Mouse (Mus musculus) embryonic facial prominence, embryonic 11.5 days (tissue): ENCODE measurements around the gene Clcn2. TPM values are rescaled to one million over a fixed set of nuclear protein-coding genes. Genes with fewer than 3 reads are reported as not detected.
A peak's percentile ranks its signal among the peaks of the same experiment; 100 is the strongest.

ENCODE experiments used
- ATAC-seq: fragments of 200-750 bp; cut with Nextera tagmentation; replicated peaks from 2 replicates; pipeline ENCODE4 v1.8.0; 2017; ENCODE audit warnings: low read depth; ENCODE audit not compliant: insufficient number of reproducible peaks, low FRiP score, low TSS enrichment
- DNase-seq: peaks from one replicate; pipeline ENCODE4 v3.0.0-alpha.2; 2015; ENCODE audit warnings: low spot score
- H3K27ac ChIP-seq: fragments of 300-500 bp; sonication (generic); replicated peaks from 2 replicates; pipeline ENCODE4 v1.5.1; 2014; ENCODE audit warnings: mild to moderate bottlenecking, low read depth, low read length, control low read depth
- H3K27me3 ChIP-seq: fragments of 300-500 bp; sonication (generic); 2 replicates; pipeline ENCODE4 v1.6.1; 2014; ENCODE audit warnings: mild to moderate bottlenecking, low read length, moderate library complexity, mixed read lengths; ENCODE audit not compliant: control insufficient read depth, insufficient read depth
- H3K36me3 ChIP-seq: fragments of 300-500 bp; sonication (generic); replicated peaks from 2 replicates; pipeline ENCODE4 v1.6.1; 2014; ENCODE audit warnings: low read depth, mild to moderate bottlenecking, low read length, moderate library complexity, mixed read lengths; ENCODE audit not compliant: control insufficient read depth, insufficient read depth
- H3K4me1 ChIP-seq: fragments of 300-500 bp; sonication (generic); 2 replicates; pipeline ENCODE4 v1.6.1; 2014; ENCODE audit warnings: low read length, mixed read lengths; ENCODE audit not compliant: control insufficient read depth, insufficient read depth
- H3K4me2 ChIP-seq: fragments of 300-500 bp; sonication (generic); 2 replicates; pipeline ENCODE4 v1.6.1; 2014; ENCODE audit warnings: low read depth, mild to moderate bottlenecking, control low read depth, low read length, moderate library complexity
- H3K4me3 ChIP-seq: fragments of 300-500 bp; sonication (generic); 2 replicates; pipeline ENCODE4 v1.5.1; 2014; ENCODE audit warnings: low read depth, low read length, control low read depth
- H3K9ac ChIP-seq: fragments of 300-500 bp; sonication (generic); replicated peaks from 2 replicates; pipeline ENCODE4 v1.6.1; 2014; ENCODE audit warnings: mild to moderate bottlenecking, control low read depth, low read length
- H3K9me3 ChIP-seq: fragments of 300-500 bp; sonication (generic); replicated peaks from 2 replicates; pipeline ENCODE4 v1.6.1; 2016; ENCODE audit warnings: mild to moderate bottlenecking, low read length, inconsistent platforms, mixed read lengths; ENCODE audit not compliant: control insufficient read depth
- WGBS: fragments of 180-500 bp; shearing (Covaris S2); extraction: QIAGEN DNeasy Blood & Tissue Kit; methylation state at CpG from one replicate; pipeline ENCODE4 v1.1.7; 2014; 5-methylcytosine and 5-hydroxymethylcytosine counted together
- polyA plus RNA-seq: library from polyadenylated mRNA; unstranded; fragments of >200 nt; fragmentation: Nextera tagmentation; extraction: Ambion mirVana; gene quantifications from 2 replicates; pipeline ENCODE4 v1.2.1, GENCODE M21; 2014

Clcn2 gene
- polyA plus RNA-seq, 1 experiment from 2014 or later: 13.0 TPM

DNA sequence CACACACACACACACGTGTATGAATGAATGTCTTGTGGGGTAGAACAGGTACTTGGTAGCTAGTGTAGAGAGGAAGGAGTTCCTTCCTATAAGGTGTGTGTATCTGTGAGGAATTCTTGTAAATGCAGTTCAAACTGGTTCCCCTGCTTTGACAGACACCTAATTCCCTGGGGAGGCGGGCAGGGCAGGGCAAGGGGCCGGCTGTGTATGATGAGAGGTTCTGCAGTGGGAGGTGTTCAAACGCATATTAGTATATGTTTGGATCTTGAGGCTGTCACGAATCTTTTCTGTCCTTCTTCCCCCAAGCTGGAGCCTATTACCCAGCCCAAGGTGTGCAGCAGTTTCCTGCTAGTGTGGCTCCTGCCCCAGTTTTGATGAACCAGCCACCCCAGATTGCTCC is 40.2 kb downstream of the Clcn2 start:
- H3K9me3 ChIP-seq: no peaks in the 10 kb centered on the region
- H3K27me3 ChIP-seq: no peaks in the 10 kb centered on the region
- ATAC-seq: no peak
- H3K27ac ChIP-seq: no peak overlapping the region
- peaks cover 33% of the 10 kb centered on the region for H3K36me3 ChIP-seq
- no peak overlapping the region for H3K9ac ChIP-seq
- DNase-seq: no peak
- no peak overlapping the region for H3K4me2 ChIP-seq
- peaks cover 7% of the 10 kb centered on the region for H3K4me1 ChIP-seq
- whole genome bisulfite sequencing: 86% methylated on average over 5 of the region's 5 CpGs
- H3K4me3 ChIP-seq: no peak overlapping the region

DNA sequence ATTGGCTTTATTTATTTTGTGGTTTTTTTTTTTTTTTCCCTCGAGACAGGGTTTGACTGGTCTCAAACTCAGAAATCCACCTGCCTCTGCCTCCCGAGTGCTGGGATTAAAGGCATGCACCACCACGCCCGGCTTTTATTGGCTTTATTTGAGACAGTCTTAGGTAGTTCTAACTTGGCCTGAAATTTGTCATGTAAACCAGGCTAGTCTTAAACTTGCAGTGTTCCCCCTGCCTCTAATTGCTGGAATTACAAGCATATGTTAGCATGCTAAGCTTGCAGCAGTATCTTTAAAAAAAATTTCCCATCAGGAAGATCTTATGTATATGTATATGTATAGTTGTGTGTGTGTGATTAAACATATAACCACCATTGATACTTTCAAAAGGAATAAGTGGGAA is 40.8 kb downstream of the Clcn2 start:
- no peak overlapping the region for H3K4me2 ChIP-seq
- peaks cover 7% of the 10 kb centered on the region for H3K4me1 ChIP-seq
- DNase-seq (peak; percentile 22), ATAC-seq (no peak)
- H3K9me3 ChIP-seq: no peaks in the 10 kb centered on the region
- H3K4me3 ChIP-seq: no peak overlapping the region
- H3K27me3 ChIP-seq: no peaks in the 10 kb centered on the region
- peaks cover 26% of the 10 kb centered on the region for H3K36me3 ChIP-seq
- no peak overlapping the region for H3K27ac ChIP-seq
- no peak overlapping the region for H3K9ac ChIP-seq
- 86% methylated on average over 4 of the region's 4 CpGs for WGBS

GRCm38 (mm10) chr16:20675213-20675612 is 42.3 kb downstream of the Clcn2 start:
- H3K27ac ChIP-seq: no peak overlapping the region
- no peak overlapping the region for H3K4me2 ChIP-seq
- DNase-seq: no peak
- ATAC-seq: no peak
- peaks cover 7% of the 10 kb centered on the region for H3K4me1 ChIP-seq
- H3K9me3 ChIP-seq: no peaks in the 10 kb centered on the region
- no peak overlapping the region for H3K4me3 ChIP-seq
- H3K36me3 ChIP-seq: peaks cover 21% of the 10 kb centered on the region
- 91% methylated on average over 6 of the region's 6 CpGs for WGBS
- H3K9ac ChIP-seq: no peak overlapping the region
- H3K27me3 ChIP-seq: no peaks in the 10 kb centered on the region

GRCm38 (mm10) chr16:20673706-20674303 is 43.7 kb downstream of the Clcn2 start:
- ATAC-seq: no peak
- no peak for DNase-seq
- WGBS: 8% methylated on average over 14 of the region's 14 CpGs
- peak overlapping the region; percentile 91 for H3K4me2 ChIP-seq
- peaks cover 7% of the 10 kb centered on the region for H3K4me1 ChIP-seq
- peak overlapping the region; percentile 97 for H3K9ac ChIP-seq
- peak overlapping the region; percentile 93 for H3K27ac ChIP-seq
- H3K9me3 ChIP-seq: no peaks in the 10 kb centered on the region
- no peaks in the 10 kb centered on the region for H3K27me3 ChIP-seq
- H3K4me3 ChIP-seq: peak overlapping the region; percentile 80
- peaks cover 12% of the 10 kb centered on the region for H3K36me3 ChIP-seq

- Histone ChIP-seq H3K9ac (peak overlapping the region; percentile 97), H3K4me1 (peaks cover 7% of the 10 kb centered on the region), H3K27ac (peak overlapping the region; percentile 93), H3K27me3 (no peaks in the 10 kb centered on the region), H3K4me3 (peak overlapping the region; percentile 80), H3K36me3 (peaks cover 9% of the 10 kb centered on the region), H3K9me3 (no peaks in the 10 kb centered on the region), H3K4me2 (peak overlapping the region; percentile 91)
- under 1% methylated on average over 62 of the region's 78 CpGs for WGBS
- ATAC-seq (peak; percentile 7), DNase-seq (peak; percentile 37)
These were observed 44.4 kb downstream of the Clcn2 start for GRCm38 (mm10) chr16:20672965-20673705.

DNA sequence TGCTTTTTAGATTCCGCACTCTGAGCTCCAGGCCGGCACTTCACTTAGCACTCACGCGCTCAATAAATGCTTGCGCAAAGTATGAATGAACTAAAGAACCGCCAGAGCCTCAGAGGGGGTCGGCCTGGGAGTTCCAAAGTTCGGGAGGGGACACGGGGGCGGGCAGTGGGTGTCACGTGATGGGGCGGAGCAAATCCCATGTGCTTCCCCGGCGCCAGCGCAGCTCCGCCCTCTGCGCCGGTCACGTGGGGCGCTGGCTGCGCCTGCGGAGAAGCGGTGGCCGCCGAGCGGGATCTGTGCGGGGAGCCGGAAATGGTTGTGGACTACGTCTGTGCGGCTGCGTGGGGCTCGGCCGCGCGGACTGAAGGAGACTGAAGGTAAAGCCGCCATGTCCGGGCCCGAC is 45.0 kb downstream of the Clcn2 start:
- no peaks in the 10 kb centered on the region for H3K27me3 ChIP-seq
- WGBS: under 1% methylated on average over 38 of the region's 38 CpGs
- H3K27ac ChIP-seq: peak overlapping the region; percentile 93
- ATAC-seq (peak; percentile 95), DNase-seq (peak; percentile 98)
- H3K9ac ChIP-seq: peak overlapping the region; percentile 97
- H3K9me3 ChIP-seq: no peaks in the 10 kb centered on the region
- peak overlapping the region; percentile 80 for H3K4me3 ChIP-seq
- H3K36me3 ChIP-seq: peaks cover 9% of the 10 kb centered on the region
- H3K4me2 ChIP-seq: peak overlapping the region; percentile 51
- peaks cover 7% of the 10 kb centered on the region for H3K4me1 ChIP-seq

- WGBS: 26% methylated on average over 6 of the region's 6 CpGs
- no peak overlapping the region for H3K27ac ChIP-seq
These were observed 45.7 kb downstream of the Clcn2 start for GRCm38 (mm10) chr16:20671886-20672285.

DNA sequence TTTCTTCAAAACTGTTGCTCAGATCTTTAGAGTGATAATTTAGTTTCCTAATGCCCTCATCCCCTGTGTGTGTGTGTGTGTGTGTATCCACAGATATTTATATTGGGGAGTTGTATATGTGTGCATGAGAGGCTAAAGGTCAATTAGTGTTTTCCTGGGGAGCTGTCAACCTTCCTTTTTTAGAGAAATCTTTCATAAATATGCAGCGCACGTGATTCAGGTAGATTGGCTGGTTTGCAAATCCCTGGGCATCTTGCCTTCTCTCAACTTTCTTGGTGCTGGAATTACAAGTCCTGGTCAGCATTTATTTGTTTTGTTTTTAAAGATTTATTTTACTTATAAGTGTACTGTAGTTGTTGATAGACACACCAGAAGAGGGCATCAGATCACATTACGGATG is 47.3 kb downstream of the Clcn2 start:
- H3K36me3 ChIP-seq: peaks cover 1% of the 10 kb centered on the region; the same call in 1 of the 2 replicates
- H3K4me1 ChIP-seq: peaks cover 7% of the 10 kb centered on the region
- H3K27me3 ChIP-seq: no peaks in the 10 kb centered on the region
- WGBS: 75% methylated on average over 3 of the region's 3 CpGs
- no peak for ATAC-seq
- no peaks in the 10 kb centered on the region for H3K9me3 ChIP-seq
- no peak overlapping the region for H3K4me3 ChIP-seq
- no peak overlapping the region for H3K9ac ChIP-seq
- H3K27ac ChIP-seq: no peak overlapping the region
- DNase-seq: no peak
- no peak overlapping the region for H3K4me2 ChIP-seq

More at GRCm38 (mm10) chr16:20671886-20672285, 45.7 kb downstream of the Clcn2 start:
- no peak overlapping the region; the same call in 1 of the 2 replicates for H3K9ac ChIP-seq
- H3K4me3 ChIP-seq: peak overlapping the region; percentile 80
- ATAC-seq: no peak
- H3K9me3 ChIP-seq: no peaks in the 10 kb centered on the region
- peaks cover 9% of the 10 kb centered on the region for H3K36me3 ChIP-seq
- peaks cover 7% of the 10 kb centered on the region for H3K4me1 ChIP-seq
- H3K27me3 ChIP-seq: no peaks in the 10 kb centered on the region
- DNase-seq: no peak
- peak overlapping the region; percentile 51 for H3K4me2 ChIP-seq
